Mouse (Mus musculus) cerebellum, adult 11-12 months (tissue): ENCODE measurements around the gene Wfs1.
"Not testable (repeated sequence)": the region's sequence is repeated elsewhere in the genome, so short reads cannot be mapped to it uniquely, and the experiment has no call there.

Experiments
- DNase-seq: peaks from one replicate; pipeline ENCODE4 v3.0.0; 2022

The Wfs1 gene

GRCm38 (mm10) chr5:36982271-36982670, 6.7 kb downstream of the Wfs1 start:
- no peak for DNase-seq

DNA sequence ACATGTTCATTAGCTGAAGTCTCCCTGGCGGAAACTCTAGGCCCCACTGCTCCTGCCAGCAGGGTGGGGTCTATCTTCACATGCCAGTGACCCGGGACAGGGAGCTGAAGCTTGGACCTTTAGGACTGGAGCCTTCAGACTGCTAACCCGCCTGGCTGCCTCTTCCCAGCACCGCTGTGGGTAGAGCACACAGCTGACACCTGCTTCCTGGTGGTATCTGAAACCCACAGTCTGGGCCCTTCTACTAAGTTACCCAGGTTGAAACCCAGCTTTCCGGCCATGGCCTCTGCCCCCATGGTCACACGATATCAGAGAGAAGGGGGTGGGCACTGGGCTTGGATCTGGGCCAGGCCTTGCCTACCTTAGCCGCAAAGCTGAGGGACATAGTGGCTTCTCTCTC, 9.4 kb downstream of the Wfs1 start:
- DNase-seq = no peak

DNA sequence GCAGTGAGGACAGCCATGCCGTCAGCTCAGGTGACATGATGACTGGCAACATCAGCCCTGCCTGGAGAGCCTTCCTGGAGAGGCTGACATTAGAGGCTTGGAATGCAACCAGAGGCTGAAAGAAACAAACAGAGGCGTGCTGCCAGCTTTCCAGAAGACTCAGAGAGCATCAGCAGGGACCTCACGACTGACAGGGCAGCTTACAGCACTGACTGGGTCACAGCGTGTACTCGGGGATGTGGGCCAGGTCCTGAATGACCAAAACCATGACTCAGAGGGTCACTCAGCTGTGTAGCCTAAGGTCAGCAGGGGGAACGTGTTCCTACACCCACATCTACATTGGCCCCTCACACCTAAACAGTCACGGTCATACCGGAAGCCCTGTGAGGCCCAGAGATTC, 10.0 kb downstream of the Wfs1 start:
- no peak for DNase-seq

DNA sequence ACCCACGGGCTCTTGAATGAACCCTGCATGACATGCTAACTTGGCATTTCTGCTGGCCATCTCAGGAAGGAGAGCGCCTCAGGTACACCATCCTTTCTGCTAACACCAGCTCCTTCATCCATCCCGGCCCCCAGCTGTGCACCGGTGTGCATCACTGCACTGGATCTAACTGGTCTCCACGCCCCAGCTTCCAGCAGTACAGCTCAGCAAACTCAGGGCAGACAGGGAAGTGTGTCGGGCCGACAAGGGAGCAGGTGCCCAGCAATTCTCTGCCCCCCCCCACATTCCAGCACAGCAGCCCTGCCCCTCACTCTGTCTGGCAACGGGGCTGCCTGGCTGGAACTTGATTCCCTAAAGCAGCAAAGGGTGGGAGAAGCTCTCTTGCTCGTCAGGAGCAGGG, 11.2 kb downstream of the Wfs1 start:
- DNase-seq = no peak

- DNase-seq = no peak
These were observed 13.7 kb downstream of the Wfs1 start for GRCm38 (mm10) chr5:36975336-36975735.

DNA sequence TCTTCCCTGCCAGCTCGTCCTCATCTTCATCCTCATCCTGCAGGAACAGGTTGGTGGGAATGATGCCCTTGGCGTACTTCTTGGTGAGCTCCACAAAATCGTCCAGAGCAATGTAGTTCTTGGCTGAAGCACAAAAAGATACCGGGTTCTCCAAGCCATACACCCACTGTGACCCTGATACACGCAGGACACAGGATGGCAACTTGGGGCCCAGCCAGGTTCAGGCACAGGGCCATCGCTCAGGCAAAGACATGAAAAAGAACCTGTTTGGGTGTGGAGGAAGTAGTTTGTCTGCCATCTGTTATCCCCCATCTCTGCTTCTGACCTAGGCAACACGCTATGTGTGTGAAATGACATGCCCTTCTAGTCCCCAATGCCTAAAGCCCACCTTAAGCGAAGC, 17.4 kb downstream of the Wfs1 start:
- DNase-seq = peak; percentile 78

- DNase-seq = no peak
These were observed 28.5 kb downstream of the Wfs1 start for GRCm38 (mm10) chr5:36960501-36960900.

- DNase-seq = no peak
These were observed 30.2 kb downstream of the Wfs1 start for GRCm38 (mm10) chr5:36958837-36959236.

- no peak for DNase-seq
These were observed 33.6 kb downstream of the Wfs1 start for GRCm38 (mm10) chr5:36955366-36955765.

- no peak for DNase-seq
These were observed 36.7 kb downstream of the Wfs1 start for GRCm38 (mm10) chr5:36952311-36952710.

GRCm38 (mm10) chr5:36950871-36951270, 38.1 kb downstream of the Wfs1 start:
- no peak for DNase-seq

- peak; percentile 70 for DNase-seq
These were observed 40.2 kb downstream of the Wfs1 start for GRCm38 (mm10) chr5:36948831-36949230.

GRCm38 (mm10) chr5:36946445-36946844, 42.6 kb downstream of the Wfs1 start:
- peak; percentile 58 for DNase-seq

GRCm38 (mm10) chr5:36945713-36946112, 43.3 kb downstream of the Wfs1 start:
- DNase-seq = no peak

DNA sequence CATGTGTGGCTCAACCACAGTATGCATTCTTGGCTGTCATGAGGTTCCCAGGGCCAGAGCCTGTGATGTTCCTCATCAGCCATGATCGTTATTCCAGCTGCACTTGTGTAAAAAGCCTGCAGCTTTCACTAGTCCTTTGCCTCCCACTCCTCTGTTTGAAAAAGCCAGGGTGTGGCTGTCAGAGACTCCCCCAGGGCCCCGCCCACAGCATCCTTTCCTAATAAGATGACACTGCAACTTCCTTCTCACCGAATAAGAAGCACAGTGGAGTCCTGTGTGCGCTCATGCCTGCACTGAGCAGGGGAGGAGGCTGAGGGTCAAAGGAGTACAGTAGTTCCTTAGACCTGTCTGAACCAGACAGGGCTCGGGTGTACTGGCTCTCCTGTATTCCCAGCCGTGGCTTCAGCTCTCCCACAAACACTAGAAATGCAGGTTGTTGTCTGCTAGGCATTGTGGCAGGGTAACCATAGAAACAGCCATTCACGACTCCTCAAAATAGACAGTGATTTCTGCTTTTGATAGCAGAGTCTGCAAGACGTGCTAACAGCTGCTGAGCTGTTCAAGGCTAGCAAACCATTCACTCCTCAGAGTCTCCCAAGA, 43.8 kb downstream of the Wfs1 start:
- DNase-seq = no peak

- no peak for DNase-seq
These were observed 44.5 kb downstream of the Wfs1 start for GRCm38 (mm10) chr5:36944552-36944951.

- DNase-seq = no peak
These were observed 46.6 kb downstream of the Wfs1 start for GRCm38 (mm10) chr5:36942446-36942845.

DNA sequence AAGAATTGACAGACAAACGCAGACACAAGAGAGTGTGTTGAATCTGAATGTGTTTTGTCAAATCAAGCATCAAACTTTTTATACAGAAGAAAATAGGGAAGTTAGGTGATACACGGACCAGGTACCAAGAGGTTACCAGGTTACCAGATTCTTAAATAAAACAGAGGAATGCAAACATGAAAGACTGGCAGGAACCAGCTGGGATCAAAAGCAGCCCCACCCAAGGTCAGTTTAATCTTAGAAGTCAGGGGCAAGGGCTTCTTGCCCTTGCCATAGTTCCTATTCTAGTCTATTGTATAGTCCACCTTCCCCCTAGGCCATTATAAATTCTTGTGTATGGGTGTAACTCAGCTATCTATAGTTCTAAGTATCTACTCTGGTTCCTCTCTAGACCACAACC, 50.0 kb downstream of the Wfs1 start:
- DNase-seq = not testable (repeated sequence)

DNA sequence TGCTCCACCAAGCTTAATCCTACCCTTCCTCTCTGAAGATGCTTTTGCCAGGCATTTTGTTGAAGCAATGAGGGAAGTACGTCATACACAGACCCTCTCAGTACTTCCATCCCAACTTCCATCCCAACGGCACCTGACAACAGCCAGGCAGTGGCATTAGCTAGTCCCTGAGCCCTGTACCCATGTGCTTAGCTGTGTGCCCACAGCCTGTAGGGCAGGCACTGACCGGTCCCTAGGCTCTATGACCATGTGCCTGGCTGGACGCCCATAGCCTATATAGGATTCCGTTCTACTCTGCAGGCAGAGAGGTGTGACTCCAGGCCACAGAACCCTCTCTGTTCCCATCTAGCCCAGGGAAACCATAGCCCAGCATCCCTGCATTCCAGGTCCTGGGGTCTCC, 51.0 kb downstream of the Wfs1 start:
- DNase-seq = no peak

GRCm38 (mm10) chr5:36936548-36936947, 52.5 kb downstream of the Wfs1 start:
- DNase-seq = peak; percentile 85

DNA sequence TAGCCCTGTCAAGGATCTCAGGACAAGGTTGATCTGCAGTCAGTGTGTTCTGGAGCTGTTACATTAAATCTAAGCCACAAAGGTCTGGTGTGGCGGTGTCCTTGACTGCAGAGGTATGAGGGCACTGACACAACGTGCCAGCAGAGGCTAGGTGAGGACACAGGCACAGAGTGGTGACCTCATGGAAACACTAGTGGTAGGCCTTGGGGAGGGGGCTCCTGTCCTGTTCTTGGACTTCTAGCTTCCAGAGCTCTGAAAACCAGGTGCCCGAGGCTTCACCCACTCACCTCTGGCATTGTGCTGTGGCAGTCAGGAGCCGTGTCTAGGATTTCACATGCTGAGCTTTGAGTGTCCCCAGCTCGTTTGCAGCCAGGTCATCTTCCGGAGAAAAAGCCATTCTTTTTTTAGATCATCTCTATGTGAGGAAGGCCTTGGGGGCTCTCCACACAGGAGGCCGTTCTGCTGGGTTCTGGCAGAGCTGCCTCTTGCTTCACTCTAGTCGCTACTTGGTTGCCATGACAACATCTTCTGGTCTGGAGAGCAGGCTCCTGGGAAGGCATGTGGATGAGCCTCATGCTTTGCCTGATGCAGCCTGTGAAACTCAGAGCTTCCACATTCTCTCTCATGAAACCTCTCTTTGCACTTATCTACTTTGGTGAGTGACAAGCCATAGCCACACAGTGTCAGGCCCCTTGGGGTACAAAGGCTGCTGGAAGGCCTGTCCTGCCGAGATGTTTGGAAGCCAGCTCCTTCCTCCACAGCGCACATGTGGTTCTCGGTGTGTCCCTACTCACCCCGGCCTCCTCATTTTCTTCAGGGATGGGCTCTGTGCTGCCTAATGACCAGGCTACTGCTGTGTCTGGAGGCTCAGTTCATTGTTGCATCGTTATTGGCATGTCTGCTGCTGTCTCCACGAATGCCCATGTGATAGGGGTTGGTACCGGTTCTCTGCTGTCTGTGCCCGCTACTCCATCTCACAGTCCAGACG, 53.2 kb downstream of the Wfs1 start:
- peak; percentile 60 for DNase-seq

GRCm38 (mm10) chr5:36933383-36933782, 55.6 kb downstream of the Wfs1 start:
- DNase-seq = no peak

- DNase-seq = no peak
These were observed 59.6 kb downstream of the Wfs1 start for GRCm38 (mm10) chr5:36929376-36929775.

DNA sequence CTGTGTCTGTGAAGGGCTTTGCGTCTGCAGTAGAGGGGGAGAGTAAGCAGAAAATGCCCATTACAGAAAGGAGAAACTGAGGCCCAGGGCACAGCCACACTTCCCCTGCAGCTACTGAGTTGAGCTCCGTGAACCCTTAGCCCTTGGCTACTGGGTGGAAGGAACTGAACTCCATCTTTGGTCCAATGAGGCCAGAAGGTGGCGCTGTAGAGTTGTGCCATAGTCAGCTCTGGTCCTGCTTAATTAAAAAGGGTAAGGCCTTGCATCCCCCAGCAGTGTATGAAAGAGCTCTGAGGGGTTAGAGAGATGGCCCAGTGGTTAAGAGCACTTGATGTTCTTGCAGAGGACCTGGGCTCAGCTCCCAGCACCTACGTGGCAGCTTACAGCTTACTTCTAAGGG, 60.3 kb downstream of the Wfs1 start:
- peak; percentile 47 for DNase-seq
